Mouse (Mus musculus): Measurements from ENCODE around the gene Atad1.

GRCm38 (mm10) chr19:32653122-32653521, 86.5 kb downstream of the Atad1 start:
- TF ChIP-seq MAX (IDR thresholded peaks at IDR 0.05) (no peak), MYOD1 (IDR thresholded peaks at IDR 0.05; ENCODE audit: control insufficient read depth, insufficient read length, low read depth) (no peak), CTCF (IDR thresholded peaks at IDR 0.05; ENCODE audit: control insufficient read depth, insufficient read depth, insufficient read length) (no peak), MYOG (IDR thresholded peaks at IDR 0.05; ENCODE audit: control insufficient read depth, extremely low read depth, insufficient read length) (no peak)

All from C2C12 (cell line).